Mouse (Mus musculus): Measurements from ENCODE around the gene Gstp1. TPM values are rescaled to one million over a fixed set of nuclear protein-coding genes. Genes with fewer than 3 reads are reported as not detected.
"Not testable (repeated sequence)": the region's sequence is repeated elsewhere in the genome, so short reads cannot be mapped to it uniquely, and the experiment has no call there.

Gstp1 gene
- total RNA-seq, 2 experiments from 2014 or later = 395 to 398 TPM

GRCm38 (mm10) chr19:4057389-4057788, 19.6 kb upstream of the Gstp1 start:
- Histone ChIP-seq H3K4me3 (no peak overlapping the region), H3K27ac (no peak overlapping the region)
- no peak for DNase-seq (ENCODE audit: low spot score in 2 of 2)
- no peak for TF ChIP-seq CTCF (conservative IDR thresholded peaks at IDR 0.05)

- H3K4me3 ChIP-seq = no peak overlapping the region
- no peak for TF ChIP-seq CTCF (conservative IDR thresholded peaks at IDR 0.05)
- no peak for DNase-seq (ENCODE audit: low spot score in 2 of 2)
- no peak overlapping the region for H3K27ac ChIP-seq
Measured at GRCm38 (mm10) chr19:4056727-4057126, 18.9 kb upstream of the Gstp1 start.

- no peak overlapping the region for H3K27ac ChIP-seq
- no peak for DNase-seq (ENCODE audit: low spot score in 2 of 2)
- TF ChIP-seq CTCF (conservative IDR thresholded peaks at IDR 0.05) = no peak
- no peak overlapping the region for H3K4me3 ChIP-seq
Measured at GRCm38 (mm10) chr19:4055947-4056693, 18.3 kb upstream of the Gstp1 start.

GRCm38 (mm10) chr19:4055216-4055946, 17.6 kb upstream of the Gstp1 start:
- no peak overlapping the region for H3K27ac ChIP-seq
- no peak for TF ChIP-seq CTCF (conservative IDR thresholded peaks at IDR 0.05)
- no peak for DNase-seq (ENCODE audit: low spot score in 2 of 2)
- no peak overlapping the region for H3K4me3 ChIP-seq

- Histone ChIP-seq H3K27ac (no peak overlapping the region), H3K4me3 (no peak overlapping the region)
- DNase-seq (ENCODE audit: low spot score in 2 of 2) = no peak
- no peak for TF ChIP-seq CTCF (conservative IDR thresholded peaks at IDR 0.05)
Measured at GRCm38 (mm10) chr19:4054613-4055012, 16.8 kb upstream of the Gstp1 start.

- no peak for TF ChIP-seq CTCF (conservative IDR thresholded peaks at IDR 0.05)
- no peak for DNase-seq (ENCODE audit: low spot score in 2 of 2)
- Histone ChIP-seq H3K4me3 (no peak overlapping the region), H3K27ac (no peak overlapping the region)
Measured at GRCm38 (mm10) chr19:4052516-4053030, 14.8 kb upstream of the Gstp1 start.

GRCm38 (mm10) chr19:4051741-4052515, 14.1 kb upstream of the Gstp1 start:
- H3K4me3 ChIP-seq = no peak overlapping the region
- DNase-seq (ENCODE audit: low spot score in 2 of 2) = peak in 1 of 2 experiments; percentile 52

GRCm38 (mm10) chr19:4051016-4051415, 13.2 kb upstream of the Gstp1 start:
- no peak overlapping the region for H3K4me3 ChIP-seq
- DNase-seq (ENCODE audit: low spot score in 2 of 2) = no peak
- H3K27ac ChIP-seq = no peak overlapping the region
- peak; percentile 40 for TF ChIP-seq CTCF (conservative IDR thresholded peaks at IDR 0.05)

More at GRCm38 (mm10) chr19:4051741-4052515, 14.1 kb upstream of the Gstp1 start:
- peak; percentile 82 for TF ChIP-seq CTCF (conservative IDR thresholded peaks at IDR 0.05)
- H3K27ac ChIP-seq = no peak overlapping the region

- not testable (repeated sequence) for H3K27ac ChIP-seq; DNase-seq (ENCODE audit: low spot score in 2 of 2); H3K4me3 ChIP-seq
- peak; percentile 37 for TF ChIP-seq CTCF (conservative IDR thresholded peaks at IDR 0.05)
Measured at GRCm38 (mm10) chr19:4049069-4049468, 11.3 kb upstream of the Gstp1 start.

- H3K27ac ChIP-seq = no peak overlapping the region
- TF ChIP-seq CTCF (conservative IDR thresholded peaks at IDR 0.05) = peak; percentile 87
- DNase-seq (ENCODE audit: low spot score in 2 of 2) = peak; percentile 39 to 74
- no peak overlapping the region for H3K4me3 ChIP-seq
Measured at GRCm38 (mm10) chr19:4047859-4048258, 10.1 kb upstream of the Gstp1 start.

GRCm38 (mm10) chr19:4046866-4047254, 9.1 kb upstream of the Gstp1 start:
- no peak overlapping the region for H3K4me3 ChIP-seq
- no peak overlapping the region for H3K27ac ChIP-seq
- TF ChIP-seq CTCF (conservative IDR thresholded peaks at IDR 0.05) = no peak
- no peak for DNase-seq (ENCODE audit: low spot score in 2 of 2)

GRCm38 (mm10) chr19:4045966-4046865, 8.4 kb upstream of the Gstp1 start, which contains the start of gene Gstp2:
Gene Gstp2 (minus strand): TSS chr19:4046023.
- Histone ChIP-seq H3K4me3 (peak within 1 kb of the TSS; percentile 44), H3K27ac (peak within 1 kb of the TSS; percentile 81)
- DNase-seq (ENCODE audit: low spot score in 2 of 2) = peak; percentile 62 to 91
- peak; percentile 82 for TF ChIP-seq CTCF (conservative IDR thresholded peaks at IDR 0.05)

- H3K4me3 ChIP-seq; H3K27ac ChIP-seq; DNase-seq (ENCODE audit: low spot score in 2 of 2): not testable (repeated sequence)
Measured at GRCm38 (mm10) chr19:4044109-4044508, 6.3 kb upstream of the Gstp1 start.

Measured in layer of hippocampus, adult 2 months (tissue).